Mouse (Mus musculus) hindbrain, embryonic 12.5 days (tissue): Measurements from ENCODE around the gene Tmem267. TPM values are rescaled to one million over a fixed set of nuclear protein-coding genes. Genes with fewer than 3 reads are reported as not detected.
A peak's percentile ranks its signal among the peaks of the same experiment; 100 is the strongest.
"Not testable (repeated sequence)": the region's sequence is repeated elsewhere in the genome, so short reads cannot be mapped to it uniquely, and the experiment has no call there.

Source experiments
- ATAC-seq: fragments of 200-750 bp; cut with Nextera tagmentation; 2 replicates; pipeline ENCODE4 v1.8.0; 2017; ENCODE audit warnings: moderate TSS enrichment; ENCODE audit not compliant: low FRiP score
- H3K27ac ChIP-seq: fragments of 300-500 bp; sonication (generic); 2 replicates; pipeline ENCODE4 v1.5.1; 2016; ENCODE audit warnings: mild to moderate bottlenecking
- H3K27me3 ChIP-seq: fragments of 300-500 bp; sonication (generic); 2 replicates; pipeline ENCODE4 v1.6.1; 2016; ENCODE audit warnings: mild to moderate bottlenecking
- H3K36me3 ChIP-seq: fragments of 300-500 bp; sonication (generic); 2 replicates; pipeline ENCODE4 v1.6.1; 2016; ENCODE audit warnings: mild to moderate bottlenecking
- H3K4me1 ChIP-seq: fragments of 300-500 bp; sonication (generic); 2 replicates; pipeline ENCODE4 v1.6.1; 2016
- H3K4me2 ChIP-seq: fragments of 300-500 bp; sonication (generic); replicated peaks from 2 replicates; pipeline ENCODE4 v1.6.1; 2016; ENCODE audit warnings: mild to moderate bottlenecking
- H3K4me3 ChIP-seq: fragments of 300-500 bp; sonication (generic); 2 replicates; pipeline ENCODE4 v1.5.1; 2016; ENCODE audit warnings: mild to moderate bottlenecking
- H3K9ac ChIP-seq: fragments of 300-500 bp; sonication (generic); 2 replicates; pipeline ENCODE4 v1.6.1; 2016; ENCODE audit warnings: mild to moderate bottlenecking, moderate library complexity
- H3K9me3 ChIP-seq: fragments of 300-500 bp; sonication (generic); replicated peaks from 2 replicates; pipeline ENCODE4 v1.6.1; 2016; ENCODE audit warnings: mild to moderate bottlenecking
- WGBS: fragments of 180-500 bp; shearing (Covaris S2); methylation state at CpG from one replicate; pipeline ENCODE4 v1.1.7; 2016; 5-methylcytosine and 5-hydroxymethylcytosine counted together
- polyA plus RNA-seq: library from polyadenylated mRNA; unstranded; fragments of >200 nt; fragmentation: Nextera tagmentation; extraction: Ambion mirVana; gene quantifications from 2 replicates; pipeline ENCODE4 v1.2.1, GENCODE M21; 2016

Gene Tmem267
- polyA plus RNA-seq = 2.8 and 3.4 TPM in 2 replicates

GRCm38 (mm10) chr13:119487880-119488580 lies at the start of gene Tmem267, which contains the start of gene 3110070M22Rik:
Tmem267 (plus strand) TSS chr13:119488039.
3110070M22Rik (minus strand) TSS chr13:119488383.
- Histone ChIP-seq H3K9ac (peak within 1 kb of the TSS; percentile 9; the same call in 1 of the 2 replicates), H3K36me3 (peaks cover 21% of the 10 kb centered on the region), H3K4me3 (no peak within 1 kb of the TSS), H3K9me3 (peaks cover 18% of the 10 kb centered on the region), H3K27ac (peak within 1 kb of the TSS; percentile 66), H3K27me3 (no peaks in the 10 kb centered on the region), H3K4me1 (no peaks in the 10 kb centered on the region), H3K4me2 (peak within 1 kb of the TSS; percentile 32)
- no peak for ATAC-seq
- WGBS = 78% methylated on average over 87 of the region's 87 CpGs

GRCm38 (mm10) chr13:119442244-119442643 lies 45.6 kb upstream of the Tmem267 start:
- 88% methylated on average over 1 of the region's 1 CpGs for WGBS

GRCm38 (mm10) chr13:119453563-119453962 lies 34.3 kb upstream of the Tmem267 start:
- peaks cover 42% of the 10 kb centered on the region for H3K36me3 ChIP-seq
- ATAC-seq = no peak

More at GRCm38 (mm10) chr13:119442244-119442643, 45.6 kb upstream of the Tmem267 start:
- Histone ChIP-seq H3K4me1 (no peaks in the 10 kb centered on the region), H3K4me3 (no peak overlapping the region), H3K9me3 (no peaks in the 10 kb centered on the region), H3K9ac (no peak overlapping the region), H3K36me3 (peaks cover 56% of the 10 kb centered on the region), H3K4me2 (no peak overlapping the region), H3K27me3 (no peaks in the 10 kb centered on the region), H3K27ac (no peak overlapping the region)
- ATAC-seq = no peak

GRCm38 (mm10) chr13:119455082-119455481 lies 32.8 kb upstream of the Tmem267 start:
- H3K27ac ChIP-seq = no peak overlapping the region
- no peaks in the 10 kb centered on the region for H3K9me3 ChIP-seq
- ATAC-seq = no peak
- no peak overlapping the region for H3K4me2 ChIP-seq
- peaks cover 43% of the 10 kb centered on the region for H3K36me3 ChIP-seq
- no peaks in the 10 kb centered on the region for H3K27me3 ChIP-seq
- no peak overlapping the region for H3K4me3 ChIP-seq
- no peak overlapping the region for H3K9ac ChIP-seq
- H3K4me1 ChIP-seq = no peaks in the 10 kb centered on the region

More at GRCm38 (mm10) chr13:119453563-119453962, 34.3 kb upstream of the Tmem267 start:
- no peak overlapping the region for H3K9ac ChIP-seq
- H3K4me1 ChIP-seq = no peaks in the 10 kb centered on the region
- no peak overlapping the region for H3K27ac ChIP-seq
- no peaks in the 10 kb centered on the region for H3K9me3 ChIP-seq
- WGBS = 94% methylated on average over 4 of the region's 4 CpGs
- H3K27me3 ChIP-seq = no peaks in the 10 kb centered on the region
- no peak overlapping the region for H3K4me3 ChIP-seq
- H3K4me2 ChIP-seq = no peak overlapping the region

- no peak for ATAC-seq
- H3K9ac ChIP-seq = no peak overlapping the region
- 94% methylated on average over 7 of the region's 7 CpGs for WGBS
- H3K4me3 ChIP-seq = no peak overlapping the region
- H3K27me3 ChIP-seq = no peaks in the 10 kb centered on the region
- H3K4me1 ChIP-seq = no peaks in the 10 kb centered on the region
- H3K4me2 ChIP-seq = no peak overlapping the region
- peaks cover 31% of the 10 kb centered on the region for H3K36me3 ChIP-seq
- no peaks in the 10 kb centered on the region for H3K9me3 ChIP-seq
- H3K27ac ChIP-seq = no peak overlapping the region
Measured at GRCm38 (mm10) chr13:119456342-119456741, 31.5 kb upstream of the Tmem267 start.

GRCm38 (mm10) chr13:119461900-119462595 lies 25.8 kb upstream of the Tmem267 start:
- Histone ChIP-seq H3K4me1 (peaks cover 18% of the 10 kb centered on the region), H3K4me3 (peak overlapping the region; percentile 81), H3K4me2 (peak overlapping the region; percentile 47), H3K27me3 (no peaks in the 10 kb centered on the region), H3K36me3 (peaks cover 25% of the 10 kb centered on the region), H3K9ac (peak overlapping the region; percentile 65), H3K27ac (peak overlapping the region; percentile 75), H3K9me3 (no peaks in the 10 kb centered on the region)
- WGBS = 11% methylated on average over 10 of the region's 10 CpGs
- ATAC-seq = peak; percentile 75

- peak within 1 kb of the TSS; percentile 65 for H3K9ac ChIP-seq
- no peaks in the 10 kb centered on the region for H3K27me3 ChIP-seq
- WGBS = 12% methylated on average over 57 of the region's 57 CpGs
- peak within 1 kb of the TSS; percentile 81 for H3K4me3 ChIP-seq
- peak; percentile 95 for ATAC-seq
- peak within 1 kb of the TSS; percentile 75 for H3K4me2 ChIP-seq
- no peaks in the 10 kb centered on the region for H3K9me3 ChIP-seq
- H3K4me1 ChIP-seq = peaks cover 18% of the 10 kb centered on the region
- peak within 1 kb of the TSS; percentile 75 for H3K27ac ChIP-seq
- H3K36me3 ChIP-seq = peaks cover 33% of the 10 kb centered on the region
Measured at GRCm38 (mm10) chr13:119462596-119463560, 25.0 kb upstream of the Tmem267 start, which contains the start of gene 4833420G17Rik. 4833420G17Rik (plus strand) TSS chr13:119462768.

- H3K27ac ChIP-seq = no peak overlapping the region
- H3K4me3 ChIP-seq = no peak overlapping the region
- H3K27me3 ChIP-seq = no peaks in the 10 kb centered on the region
- WGBS = 92% methylated on average over 9 of the region's 9 CpGs
- no peak overlapping the region for H3K4me2 ChIP-seq
- no peak overlapping the region for H3K9ac ChIP-seq
- no peak for ATAC-seq
- H3K4me1 ChIP-seq = no peaks in the 10 kb centered on the region
- peaks cover 72% of the 10 kb centered on the region for H3K36me3 ChIP-seq
- H3K9me3 ChIP-seq = no peaks in the 10 kb centered on the region
Measured at GRCm38 (mm10) chr13:119476631-119477030, 11.2 kb upstream of the Tmem267 start.

- Histone ChIP-seq H3K36me3 (peaks cover 65% of the 10 kb centered on the region), H3K27ac (no peak overlapping the region), H3K4me2 (no peak overlapping the region), H3K27me3 (no peaks in the 10 kb centered on the region), H3K4me1 (no peaks in the 10 kb centered on the region), H3K4me3 (no peak overlapping the region), H3K9me3 (no peaks in the 10 kb centered on the region), H3K9ac (no peak overlapping the region)
- no peak for ATAC-seq
- 93% methylated on average over 2 of the region's 2 CpGs for WGBS
Measured at GRCm38 (mm10) chr13:119477789-119478188, 10.1 kb upstream of the Tmem267 start.

- Histone ChIP-seq H3K36me3 (peaks cover 23% of the 10 kb centered on the region), H3K4me2 (peak overlapping the region; percentile 32), H3K27me3 (no peaks in the 10 kb centered on the region), H3K9ac (no peak overlapping the region), H3K27ac (no peak overlapping the region; the same call in 1 of the 2 replicates), H3K4me1 (no peaks in the 10 kb centered on the region), H3K9me3 (peaks cover 18% of the 10 kb centered on the region), H3K4me3 (no peak overlapping the region)
- no peak for ATAC-seq
- 55% methylated on average over 7 of the region's 7 CpGs for WGBS
Measured at GRCm38 (mm10) chr13:119487354-119487753, 485 bp upstream of the Tmem267 start.

GRCm38 (mm10) chr13:119492083-119492482 lies 4.2 kb downstream of the Tmem267 start:
- not testable (repeated sequence) for H3K27me3 ChIP-seq, H3K4me1 ChIP-seq, H3K4me2 ChIP-seq, H3K27ac ChIP-seq, ATAC-seq, H3K4me3 ChIP-seq, H3K9ac ChIP-seq, H3K36me3 ChIP-seq
- H3K9me3 ChIP-seq = peaks cover 23% of the 10 kb centered on the region
- WGBS = 91% methylated on average over 10 of the region's 10 CpGs
